Mouse (Mus musculus): ENCODE results near the gene Trak1. TPM values are rescaled to one million over a fixed set of nuclear protein-coding genes. Genes with fewer than 3 reads are reported as not detected.

Gene Trak1
- total and polyA plus RNA-seq, 2 experiments from 2014 or later, result 61.8 to 116 TPM

GRCm38 (mm10) chr9:121293187-121293586 lies 4.1 kb upstream of the Trak1 start:
- Histone ChIP-seq H3K4me1 (ENCODE audit: insufficient read depth) (0 out of 2 replicates have a peak, but pooled peaks cover under 1% of the 10 kb centered on the region), H3K27ac (ENCODE audit: low read depth, low read length) (no peak overlapping the region), H3K27me3 (ENCODE audit: insufficient read depth, low read length) (no peaks in the 10 kb centered on the region), H3K9ac (no peak overlapping the region), H3K9me3 (ENCODE audit: low read length) (0 out of 2 replicates have a peak, but pooled peaks cover 3% of the 10 kb centered on the region), H3K4me2 (ENCODE audit: low read depth) (no peak overlapping the region), H3K4me3 (ENCODE audit: low read depth, low read length) (no peak overlapping the region), H3K36me3 (ENCODE audit: insufficient read depth) (no peaks in the 10 kb centered on the region)
- TF ChIP-seq CTCF (IDR thresholded peaks at IDR 0.05; ENCODE audit: low read depth), result no peak
- WGBS, result 87% methylated on average over 7 of the region's 7 CpGs
- ATAC-seq (no peak), DNase-seq (no peak)

- H3K4me1 ChIP-seq (ENCODE audit: insufficient read depth), result peaks cover 20% of the 10 kb centered on the region
- no peak overlapping the region for H3K27ac ChIP-seq (ENCODE audit: low read depth, low read length)
- H3K36me3 ChIP-seq (ENCODE audit: insufficient read depth), result no peaks in the 10 kb centered on the region
- TF ChIP-seq CTCF (IDR thresholded peaks at IDR 0.05; ENCODE audit: low read depth), result no peak
- no peak overlapping the region for H3K4me3 ChIP-seq (ENCODE audit: low read depth, low read length)
- H3K9ac ChIP-seq, result no peak overlapping the region
- 81% methylated on average over 7 of the region's 7 CpGs for WGBS
- ATAC-seq, result no peak
- H3K9me3 ChIP-seq (ENCODE audit: low read length), result no peaks in the 10 kb centered on the region
- no peak overlapping the region for H3K4me2 ChIP-seq (ENCODE audit: low read depth)
- DNase-seq, result no peak
- H3K27me3 ChIP-seq (ENCODE audit: insufficient read depth, low read length), result no peaks in the 10 kb centered on the region
Measured at GRCm38 (mm10) chr9:121295221-121295620, 2.1 kb upstream of the Trak1 start.

GRCm38 (mm10) chr9:121298065-121298398 lies 730 bp downstream of the Trak1 start:
- H3K9me3 ChIP-seq (ENCODE audit: low read length), result no peaks in the 10 kb centered on the region
- DNase-seq, result peak; percentile 45
- no peak for TF ChIP-seq CTCF (IDR thresholded peaks at IDR 0.05; ENCODE audit: low read depth)
- H3K4me1 ChIP-seq (ENCODE audit: insufficient read depth), result peaks cover 27% of the 10 kb centered on the region
- ATAC-seq, result no peak
- H3K4me3 ChIP-seq (ENCODE audit: low read depth, low read length), result peak overlapping the region; percentile 91
- peak overlapping the region; percentile 88 for H3K9ac ChIP-seq
- WGBS, result 2% methylated on average over 7 of the region's 7 CpGs
- peak overlapping the region; percentile 67 for H3K27ac ChIP-seq (ENCODE audit: low read depth, low read length)
- no peaks in the 10 kb centered on the region for H3K36me3 ChIP-seq (ENCODE audit: insufficient read depth)
- H3K4me2 ChIP-seq (ENCODE audit: low read depth), result peak overlapping the region; percentile 92
- H3K27me3 ChIP-seq (ENCODE audit: insufficient read depth, low read length), result no peaks in the 10 kb centered on the region

GRCm38 (mm10) chr9:121298411-121299091 lies 1.2 kb downstream of the Trak1 start:
- Histone ChIP-seq H3K36me3 (ENCODE audit: insufficient read depth) (no peaks in the 10 kb centered on the region), H3K9ac (peak overlapping the region; percentile 88), H3K27ac (ENCODE audit: low read depth, low read length) (0 out of 2 replicates have a peak overlapping the region, but pooled peaks have one; percentile 67), H3K4me3 (ENCODE audit: low read depth, low read length) (peak overlapping the region; percentile 91), H3K4me2 (ENCODE audit: low read depth) (peak overlapping the region; percentile 92), H3K9me3 (ENCODE audit: low read length) (no peaks in the 10 kb centered on the region), H3K4me1 (ENCODE audit: insufficient read depth) (peaks cover 27% of the 10 kb centered on the region), H3K27me3 (ENCODE audit: insufficient read depth, low read length) (no peaks in the 10 kb centered on the region)
- WGBS, result 20% methylated on average over 15 of the region's 15 CpGs
- DNase-seq, result no peak
- no peak for ATAC-seq
- no peak for TF ChIP-seq CTCF (IDR thresholded peaks at IDR 0.05; ENCODE audit: low read depth)

- H3K4me1 ChIP-seq (ENCODE audit: insufficient read depth), result peaks cover 30% of the 10 kb centered on the region
- 0 out of 2 replicates have a peak overlapping the region, but pooled peaks have one; percentile 33 for H3K9ac ChIP-seq
- H3K27ac ChIP-seq (ENCODE audit: low read depth, low read length), result no peak overlapping the region
Measured at GRCm38 (mm10) chr9:121299223-121299755, 2.0 kb downstream of the Trak1 start.

GRCm38 (mm10) chr9:121299976-121300570 lies 2.8 kb downstream of the Trak1 start:
- Histone ChIP-seq H3K4me2 (ENCODE audit: low read depth) (peak overlapping the region; percentile 92), H3K9me3 (ENCODE audit: low read length) (no peaks in the 10 kb centered on the region), H3K4me3 (ENCODE audit: low read depth, low read length) (peak overlapping the region; percentile 91), H3K27me3 (ENCODE audit: insufficient read depth, low read length) (no peaks in the 10 kb centered on the region), H3K4me1 (ENCODE audit: insufficient read depth) (peaks cover 30% of the 10 kb centered on the region), H3K9ac (peak overlapping the region; percentile 33), H3K27ac (ENCODE audit: low read depth, low read length) (no peak overlapping the region), H3K36me3 (ENCODE audit: insufficient read depth) (no peaks in the 10 kb centered on the region)
- 15% methylated on average over 19 of the region's 19 CpGs for WGBS
- no peak for DNase-seq
- ATAC-seq, result no peak
- TF ChIP-seq CTCF (IDR thresholded peaks at IDR 0.05; ENCODE audit: low read depth), result no peak

More at GRCm38 (mm10) chr9:121299223-121299755, 2.0 kb downstream of the Trak1 start:
- Histone ChIP-seq H3K9me3 (ENCODE audit: low read length) (no peaks in the 10 kb centered on the region), H3K4me2 (ENCODE audit: low read depth) (peak overlapping the region; percentile 92), H3K36me3 (ENCODE audit: insufficient read depth) (no peaks in the 10 kb centered on the region), H3K4me3 (ENCODE audit: low read depth, low read length) (peak overlapping the region; percentile 91), H3K27me3 (ENCODE audit: insufficient read depth, low read length) (no peaks in the 10 kb centered on the region)
- no peak for ATAC-seq
- TF ChIP-seq CTCF (IDR thresholded peaks at IDR 0.05; ENCODE audit: low read depth), result no peak
- 41% methylated on average over 9 of the region's 9 CpGs for WGBS
- DNase-seq, result no peak
